13 mouse cellular contexts compared by ENCODE assay signal in genomic region chr11:95266540-95267245, GRCm38 (mm10). TPM values are rescaled to one million over a fixed set of nuclear protein-coding genes. Genes with fewer than 3 reads are reported as not detected.
A peak's percentile ranks its signal among the peaks of the same experiment; 100 is the strongest.
DNase-seq lines count a peak whose midpoint lies in the region; ATAC-seq and TF ChIP-seq lines count a peak whose summit lies in the region.
"Had no signal": no experiment of that assay in that cellular context is flagged by ENCODE, and none has a peak within 500 bp of the region (broad histone marks: within the 10 kb centered on the region; RNA-seq: fewer than 3 reads in every experiment).

No protein-coding gene starts in this region.

- no peaks in the 10 kb centered on the region for H3K27me3 ChIP-seq in ES-Bruce4 (ENCODE audit: control insufficient read depth, insufficient read depth, low read length, poor library complexity, severe bottlenecking)
- H3K27me3 ChIP-seq in liver, embryonic 13.5 days: peaks cover under 1% of the 10 kb centered on the region; the same call in 1 of the 2 replicates
- H3K27me3 ChIP-seq: embryonic facial prominence, embryonic 15.5 days; neural tube, embryonic 13.5 days; Patski had no signal

- H3K9me3 ChIP-seq in ES-Bruce4 (replicated peaks; ENCODE audit: control insufficient read depth, insufficient read depth, low read length, poor library complexity, severe bottlenecking): no peaks in the 10 kb centered on the region
- no peaks in the 10 kb centered on the region for H3K9me3 ChIP-seq in ES-E14 (ENCODE audit: control insufficient read depth, insufficient read depth, low read depth, low read length)
- no peaks in the 10 kb centered on the region for H3K9me3 ChIP-seq in liver, embryonic 13.5 days (replicated peaks)
- H3K9me3 ChIP-seq: embryonic facial prominence, embryonic 15.5 days; neural tube, embryonic 13.5 days had no signal

- in situ Hi-C loops in ES-E14 (cut with MboI; ENCODE audit: low sequenced_read_pairs in 2 of 2, unreplicated experiment in 2 of 2): no loop called here

- TF ChIP-seq POLR2A in ES-Bruce4 (IDR thresholded peaks at IDR 0.05; ENCODE audit: insufficient read depth, low read length): no peak

- intact Hi-C loops in heart, postnatal 25 days (cut with DNase I): no loop called here

- no peak for DNase-seq in ES-E14 (ENCODE audit: low read depth, low spot score)
- peak; percentile 43 for DNase-seq in heart, postnatal 25 days (ENCODE audit: low spot score)
- no peak for DNase-seq in liver, embryonic 13.5 days
- DNase-seq in thymus, adult 18-20 months: no peak
- no peak for DNase-seq in frontal cortex, postnatal 10 days (ENCODE audit: low spot score in 2 of 2)
- DNase-seq in layer of hippocampus, adult 2 months (ENCODE audit: low spot score in 2 of 2): no peak
- DNase-seq: cerebellum, adult 11-12 months had no signal

- 0 out of 2 replicates have a peak, but pooled peaks have one; percentile 35 for ATAC-seq in liver, embryonic 13.5 days (ENCODE audit: low read depth)
- ATAC-seq: Patski had no signal

- no peak for TF ChIP-seq CTCF in ES-Bruce4 (IDR thresholded peaks at IDR 0.05; ENCODE audit: low read depth, low read length)
- no peak for TF ChIP-seq CTCF in layer of hippocampus, adult 2 months (conservative IDR thresholded peaks at IDR 0.05)

- H3K27ac ChIP-seq in ES-Bruce4 (ENCODE audit: insufficient read depth, low read length): peak overlapping the region; percentile 59
- peak overlapping the region; percentile 76 for H3K27ac ChIP-seq in ES-E14 (ENCODE audit: insufficient read depth, low read depth, low read length, poor library complexity, severe bottlenecking)
- no peak overlapping the region for H3K27ac ChIP-seq in liver, embryonic 13.5 days
- no peak overlapping the region for H3K27ac ChIP-seq in layer of hippocampus, adult 2 months
- H3K27ac ChIP-seq: embryonic facial prominence, embryonic 15.5 days; neural tube, embryonic 13.5 days had no signal

- H3K4me2 ChIP-seq in liver, embryonic 13.5 days: no peak overlapping the region
- H3K4me2 ChIP-seq: embryonic facial prominence, embryonic 15.5 days; neural tube, embryonic 13.5 days had no signal

- no peak overlapping the region for H3K9ac ChIP-seq in ES-Bruce4 (ENCODE audit: low read depth, poor library complexity, severe bottlenecking)
- H3K9ac ChIP-seq in ES-E14 (ENCODE audit: insufficient read depth, low read depth, low read length, poor library complexity, severe bottlenecking): no peak overlapping the region
- H3K9ac ChIP-seq in liver, embryonic 13.5 days: no peak overlapping the region
- H3K9ac ChIP-seq: embryonic facial prominence, embryonic 15.5 days; neural tube, embryonic 13.5 days had no signal

- WGBS in liver, embryonic 13.5 days (ENCODE audit: insufficient replicate concordance): 69% methylated on average over 6 of the region's 6 CpGs

- H3K36me3 ChIP-seq in ES-Bruce4 (ENCODE audit: control insufficient read depth, insufficient read depth, low read length, poor library complexity, severe bottlenecking) (peaks cover 19% of the 10 kb centered on the region), ES-E14 (ENCODE audit: control insufficient read depth, insufficient read depth, low read length, poor library complexity, severe bottlenecking) (peaks cover 22% of the 10 kb centered on the region)
- H3K36me3 ChIP-seq in liver, embryonic 13.5 days: peaks cover 56% of the 10 kb centered on the region

- no peak overlapping the region for H3K4me3 ChIP-seq in ES-Bruce4 (ENCODE audit: low read depth, low read length)
- no peak overlapping the region for H3K4me3 ChIP-seq in ES-E14 (ENCODE audit: insufficient read depth in 1 of 2, low read depth in 1 of 2, low read length in 2 of 2, poor library complexity in 1 of 2, severe bottlenecking in 1 of 2)
- H3K4me3 ChIP-seq in liver, embryonic 13.5 days (replicated peaks): no peak overlapping the region
- H3K4me3 ChIP-seq in layer of hippocampus, adult 2 months: no peak overlapping the region
- H3K4me3 ChIP-seq: embryonic facial prominence, embryonic 15.5 days; neural tube, embryonic 13.5 days had no signal

- H3K4me1 ChIP-seq in ES-Bruce4 (ENCODE audit: control insufficient read depth, insufficient read depth, low read length): peaks cover 6% of the 10 kb centered on the region
- peaks cover 7 to 51% of the 10 kb centered on the region in 2 experiments for H3K4me1 ChIP-seq in ES-E14 (ENCODE audit: control insufficient read depth in 2 of 2, insufficient read depth in 2 of 2, low read length in 2 of 2, poor library complexity in 1 of 2)
- peaks cover 12% of the 10 kb centered on the region; the same call in 1 of the 2 replicates for H3K4me1 ChIP-seq in liver, embryonic 13.5 days (replicated peaks)
- H3K4me1 ChIP-seq: embryonic facial prominence, embryonic 15.5 days had no signal

- TF ChIP-seq EP300 in ES-Bruce4 (IDR thresholded peaks at IDR 0.05; ENCODE audit: insufficient read depth, low read depth, low read length): no peak

TF ChIP-seq in ES-E14, 5 proteins besides CTCF, POLR2A, EP300 and RAD21:
- TF ChIP-seq HCFC1 (IDR thresholded peaks at IDR 0.05; ENCODE audit: borderline replicate concordance, insufficient read depth, low read length) (no peak), MAFK (IDR thresholded peaks at IDR 0.05; ENCODE audit: insufficient read depth, low read depth, low read length) (no peak), ZNF384 (IDR thresholded peaks at IDR 0.05; ENCODE audit: low read depth, low read length) (no peak), CHD2 (IDR thresholded peaks at IDR 0.05; ENCODE audit: low read depth, low read length) (no peak), ZC3H11A (IDR thresholded peaks at IDR 0.05; ENCODE audit: borderline replicate concordance, low read depth, low read length) (no peak)

RNA-seq across cellular contexts. Expression of gene Tac4, which starts 5.4 kb away (rescaled TPM):
- not detected in 2 replicates for polyA plus RNA-seq in ES-Bruce4 (2011; ENCODE audit: insufficient read depth, insufficient read length, low read depth, missing spikeins)
- total RNA-seq in ES-E14 (2012; rRNA removed): 0.18 and 0.53 TPM in 2 replicates
- not detected for total RNA-seq in heart, postnatal 25 days (2021)
- polyA plus RNA-seq in liver, embryonic 13.5 days (2015; fragmentation: Nextera tagmentation; extraction: Ambion mirVana): not detected in 2 replicates
- not detected for total RNA-seq in layer of hippocampus, adult 2 months (2021)
- total RNA-seq: granulocyte monocyte progenitor cell, adult 5-6 weeks; layer of hippocampus, postnatal 25 days had no signal
- polyA plus RNA-seq: Patski had no signal

RNA-seq across cellular contexts. Expression of gene Kat7, which starts 43.4 kb away (rescaled TPM):
- polyA plus RNA-seq in ES-Bruce4 (2011; ENCODE audit: insufficient read depth, insufficient read length, low read depth, missing spikeins): 129 and 133 TPM in 2 replicates
- total RNA-seq in ES-E14 (2012; rRNA removed): 108 and 118 TPM in 2 replicates
- 10 to 100 TPM; 26.9 to 28.5 TPM for total RNA-seq in heart, postnatal 25 days (2021)
- 33.4 and 39.7 TPM in 2 replicates for polyA plus RNA-seq in liver, embryonic 13.5 days (2015; fragmentation: Nextera tagmentation; extraction: Ambion mirVana)
- total RNA-seq in layer of hippocampus, adult 2 months (2021): 10 to 100 TPM; 83.3 to 85.7 TPM

Comparison
In these comparisons a context has a peak if more than half of its experiments do, and no peak if none do; other contexts are left out.
1. H3K27ac ChIP-seq: peak in ES-Bruce4 (single experiment) and ES-E14 (single experiment); none in liver, embryonic 13.5 days (single experiment) and layer of hippocampus, adult 2 months (single experiment).